Mouse (Mus musculus): ENCODE results near the gene Cp.
"Not testable (repeated sequence)": the region's sequence is repeated elsewhere in the genome, so short reads cannot be mapped to it uniquely, and the experiment has no call there.

Gene Cp

GRCm38 (mm10) chr3:19956885-19957284 is at the start of gene Cp:
TSS of gene Cp (plus strand) at chr3:19957054.
- DNase-seq = no peak

GRCm38 (mm10) chr3:19948552-19948951 is 8.3 kb upstream of the Cp start:
- no peak for DNase-seq

DNA sequence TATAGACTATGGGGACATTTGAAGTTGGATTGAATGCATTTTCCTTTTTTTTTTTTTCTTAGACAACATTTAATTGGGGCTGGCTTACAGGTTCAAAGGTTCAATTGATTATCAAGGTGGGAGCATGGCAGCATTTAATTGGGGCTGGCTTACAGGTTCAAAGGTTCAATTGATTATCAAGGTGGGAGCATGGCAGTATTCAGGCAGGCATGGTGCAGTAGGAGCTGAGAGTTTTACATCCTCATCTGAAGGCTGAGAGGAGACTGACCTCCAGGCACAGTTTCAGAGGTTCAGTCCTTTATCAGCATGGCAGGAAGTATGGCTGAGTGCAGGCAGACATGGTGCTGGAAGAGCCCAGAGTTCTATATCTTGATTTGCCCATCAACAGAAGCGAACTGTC is 7.5 kb upstream of the Cp start:
- DNase-seq = not testable (repeated sequence)

GRCm38 (mm10) chr3:19953425-19953824 is 3.4 kb upstream of the Cp start:
- DNase-seq = no peak

GRCm38 (mm10) chr3:19953865-19954264 is 3.0 kb upstream of the Cp start:
- no peak for DNase-seq

DNA sequence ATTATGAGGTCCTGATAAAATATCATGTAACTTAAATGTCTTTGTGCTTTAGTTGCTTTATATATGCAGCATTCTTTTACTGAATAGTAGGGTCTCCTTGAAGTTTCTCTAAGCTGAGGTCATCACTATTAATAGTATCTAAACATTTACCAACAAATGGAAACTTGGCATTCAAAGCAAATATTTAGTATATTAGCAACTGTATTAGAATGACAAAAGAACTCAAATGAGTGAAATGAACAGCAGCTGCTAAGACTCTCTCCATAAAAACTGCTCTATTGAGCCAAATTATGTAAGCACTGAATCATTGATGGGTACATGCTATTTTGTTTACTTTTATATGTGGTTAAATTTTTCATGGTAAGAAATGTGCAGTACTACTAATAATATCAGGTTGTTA is 1.2 kb downstream of the Cp start:
- no peak for DNase-seq

GRCm38 (mm10) chr3:19958983-19959382 is 2.1 kb downstream of the Cp start:
- DNase-seq = no peak

DNA sequence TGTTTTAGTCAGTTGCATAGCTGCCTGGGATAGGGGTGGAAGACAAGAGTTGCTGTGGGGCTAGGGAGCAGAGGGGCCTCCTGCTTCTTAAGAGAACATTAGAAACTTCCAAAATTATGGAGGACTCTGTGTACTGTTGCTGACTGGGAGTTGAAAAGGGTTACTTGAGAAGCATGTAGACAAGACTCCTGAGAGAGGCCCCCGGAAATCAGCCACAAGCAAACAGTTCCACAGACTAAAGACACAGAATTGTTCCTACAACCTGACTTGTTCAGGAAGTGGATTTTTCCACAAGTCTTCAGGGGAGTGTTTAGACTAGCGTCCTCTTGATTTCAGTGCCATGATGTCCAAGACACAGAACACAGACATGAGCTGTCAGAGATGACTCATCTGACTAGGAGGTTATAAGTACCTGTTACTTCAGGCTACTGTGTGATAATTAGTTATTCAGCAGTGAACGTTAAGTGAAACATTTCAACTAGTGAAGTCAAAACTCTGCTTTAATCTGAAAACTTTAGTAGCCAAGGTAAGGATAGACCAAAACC is 3.8 kb downstream of the Cp start:
- no peak for DNase-seq

DNA sequence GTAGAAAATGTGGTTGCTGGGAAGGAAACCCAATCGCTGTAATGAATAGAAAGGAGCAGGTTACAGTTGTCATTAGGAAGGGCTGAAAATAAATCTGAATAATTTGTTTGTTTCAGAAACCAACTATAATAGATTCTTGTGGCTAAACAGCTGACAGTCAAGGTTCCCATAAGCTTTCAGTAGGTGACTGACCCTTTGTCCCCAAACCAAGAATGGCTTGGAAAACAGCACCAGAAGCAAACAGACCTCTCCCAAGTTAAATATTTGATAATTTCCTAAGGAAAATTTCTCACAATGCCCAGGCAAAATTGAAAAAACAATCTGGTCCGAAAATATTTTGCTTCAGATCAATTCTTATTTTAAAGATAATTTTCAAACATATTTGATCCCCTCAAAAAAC is 4.5 kb downstream of the Cp start:
- no peak for DNase-seq

- no peak for DNase-seq
Measured at GRCm38 (mm10) chr3:19962769-19963513, 6.1 kb downstream of the Cp start.

DNA sequence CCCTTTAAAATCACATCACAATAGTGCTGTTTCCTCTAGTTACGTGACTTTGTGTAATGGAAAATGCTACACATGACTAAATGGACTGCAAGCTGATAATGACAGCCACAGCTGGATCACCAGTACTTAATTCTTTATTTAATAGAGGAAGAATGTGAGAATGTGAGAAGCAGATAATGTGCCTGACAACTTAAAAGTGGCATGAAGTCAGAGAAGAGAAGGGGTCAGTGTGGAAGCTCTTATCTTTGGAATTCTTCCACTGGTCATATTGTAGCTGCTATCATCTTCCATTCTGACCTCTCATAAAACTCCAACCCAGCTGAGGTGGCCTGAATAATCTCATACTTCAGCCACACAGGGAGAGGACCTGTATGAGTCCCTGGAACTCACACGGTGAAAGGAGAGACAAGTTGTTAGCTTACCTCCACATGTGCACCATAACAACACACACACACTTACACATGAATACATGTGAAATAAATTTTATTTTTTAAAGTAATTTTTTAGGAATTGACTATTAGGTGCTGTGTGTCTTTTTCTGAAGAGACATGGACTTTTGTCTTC is 7.9 kb downstream of the Cp start:
- DNase-seq = no peak

GRCm38 (mm10) chr3:19965239-19965638 is 8.4 kb downstream of the Cp start:
- no peak for DNase-seq

- DNase-seq = no peak
Measured at GRCm38 (mm10) chr3:19966072-19966471, 9.2 kb downstream of the Cp start.

- DNase-seq = no peak
Measured at GRCm38 (mm10) chr3:19978474-19978873, 21.6 kb downstream of the Cp start.

DNA sequence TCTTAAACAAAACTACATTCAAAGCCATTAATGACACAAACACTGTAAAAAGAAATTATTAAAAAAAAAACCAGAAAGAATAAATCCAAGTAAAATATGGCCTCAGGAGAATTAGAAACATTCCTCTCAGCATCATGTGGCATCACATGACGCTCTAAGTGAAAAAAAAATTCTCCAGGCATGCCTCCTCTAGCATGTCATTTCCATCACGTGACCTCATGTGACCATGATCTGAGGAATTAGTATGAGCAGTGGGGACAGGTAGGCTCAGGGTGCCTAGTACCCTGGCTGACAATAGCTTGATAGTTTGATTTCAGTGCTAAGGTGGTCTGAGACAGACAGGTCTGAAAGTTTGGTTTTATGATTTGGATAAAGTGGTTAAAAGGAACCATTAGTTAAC is 24.3 kb downstream of the Cp start:
- DNase-seq = no peak

GRCm38 (mm10) chr3:19982846-19983245 is 26.0 kb downstream of the Cp start:
- no peak for DNase-seq

DNA sequence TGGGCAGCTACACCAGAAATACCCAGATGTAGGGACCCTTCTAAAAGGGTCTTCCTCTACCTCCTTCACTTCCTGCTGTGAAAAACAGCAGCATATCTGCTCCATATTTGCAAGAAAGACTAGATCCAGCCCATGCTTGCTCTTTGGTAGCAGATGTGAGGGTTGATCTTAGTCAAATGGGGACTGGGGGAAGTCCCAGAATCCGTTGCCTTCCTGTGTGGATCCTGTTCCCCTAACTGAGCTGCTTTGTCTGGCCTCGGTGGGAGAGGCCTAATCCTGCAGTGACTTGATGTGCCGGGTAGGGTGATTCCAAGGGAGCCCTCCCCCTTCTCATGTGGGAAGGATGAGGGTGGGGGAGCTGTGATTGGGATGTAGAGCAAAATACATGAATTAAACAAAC is 29.3 kb downstream of the Cp start:
- no peak for DNase-seq

DNA sequence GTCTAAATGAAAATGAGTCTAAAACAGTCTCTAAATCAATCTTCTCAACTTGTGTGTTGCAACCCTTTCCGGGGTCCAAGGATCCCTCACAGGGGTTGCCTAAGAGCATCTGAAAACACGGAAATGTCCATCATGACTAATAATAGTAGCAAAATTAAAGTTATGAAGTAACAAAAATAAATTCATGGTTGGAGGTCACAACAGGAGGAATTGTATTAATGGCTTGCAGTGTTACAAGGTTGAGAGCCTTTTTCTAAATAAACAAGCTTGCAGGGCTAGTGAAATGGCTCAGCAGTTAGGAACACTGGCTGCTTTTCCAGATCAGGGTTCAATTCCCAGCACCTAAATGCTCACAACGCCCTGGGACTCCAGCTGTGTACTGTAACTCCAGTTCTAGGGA is 33.2 kb downstream of the Cp start:
- no peak for DNase-seq

GRCm38 (mm10) chr3:19992388-19992787 is 35.5 kb downstream of the Cp start:
- DNase-seq = no peak

- no peak for DNase-seq
Measured at GRCm38 (mm10) chr3:19999551-19999950, 42.7 kb downstream of the Cp start.

DNA sequence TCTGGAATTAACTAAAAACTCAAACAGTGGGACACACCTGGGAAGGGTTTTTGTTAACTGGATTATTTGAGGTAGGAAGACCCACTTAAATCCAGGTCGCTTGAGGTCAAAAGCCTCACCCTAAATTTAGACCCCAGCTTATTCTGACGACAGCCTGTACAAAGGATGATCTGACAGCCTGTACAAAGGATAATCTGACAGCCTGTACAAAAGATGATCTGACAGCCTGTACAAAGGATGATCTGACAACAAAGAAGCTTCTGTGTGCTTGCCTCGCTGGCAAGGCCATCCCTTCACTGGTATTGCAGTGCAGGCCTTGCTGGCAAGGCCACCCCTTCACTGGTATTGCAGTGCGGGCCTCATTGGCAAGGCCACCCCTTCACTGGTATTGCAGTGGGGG is 44.0 kb downstream of the Cp start:
- DNase-seq = no peak

DNA sequence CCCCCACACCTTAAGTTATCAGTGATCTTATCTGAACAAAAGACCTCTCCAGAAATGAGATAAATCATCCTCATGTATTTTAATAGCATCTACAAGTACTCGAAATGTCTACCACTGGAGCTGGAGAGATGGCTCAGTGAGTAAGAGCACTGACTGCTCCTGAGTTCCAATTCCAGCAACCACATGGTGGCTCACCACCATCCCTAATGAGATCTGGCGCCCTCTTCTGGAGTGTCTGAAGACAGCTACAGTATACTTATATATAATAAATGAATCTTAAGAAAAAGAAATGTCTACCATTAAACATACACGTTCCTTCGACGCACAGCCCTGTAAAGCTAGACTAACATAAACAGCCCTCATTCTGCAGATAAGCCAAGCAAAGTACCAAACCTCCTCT is 45.9 kb downstream of the Cp start:
- peak; percentile 39 for DNase-seq

- no peak for DNase-seq
Measured at GRCm38 (mm10) chr3:20004422-20004821, 47.6 kb downstream of the Cp start.

GRCm38 (mm10) chr3:20005611-20006010 is 48.8 kb downstream of the Cp start:
- DNase-seq = no peak

DNA sequence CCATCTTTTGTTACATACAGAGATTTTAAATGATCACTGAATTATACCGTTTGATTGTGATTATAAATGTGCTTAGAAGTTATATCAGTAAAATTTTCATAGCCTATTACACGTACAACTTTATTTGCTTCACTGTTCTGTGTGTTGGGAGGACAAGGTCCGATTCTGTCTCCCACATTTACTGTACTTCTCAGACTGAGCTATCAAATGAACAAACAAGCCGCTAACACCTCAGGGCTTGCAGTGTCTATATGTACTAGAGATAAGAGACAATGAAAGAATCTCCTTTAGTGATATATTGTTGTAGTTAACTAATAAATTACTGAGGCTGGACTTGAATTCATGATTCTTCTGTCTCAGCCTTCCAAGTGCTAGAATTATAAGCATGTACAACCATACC is 50.4 kb downstream of the Cp start:
- DNase-seq = no peak
